Mouse (Mus musculus): ENCODE data around the gene Nckipsd.

- no peak for TF ChIP-seq CTCF (IDR thresholded peaks at IDR 0.05; ENCODE audit: low read depth)
- no peak for TF ChIP-seq EP300 (IDR thresholded peaks at IDR 0.05; ENCODE audit: low read depth)
Observed at GRCm38 (mm10) chr9:108759121-108759520, 49.0 kb upstream of the Nckipsd start.

Data from heart, postnatal 0 days (tissue).